Mouse (Mus musculus) spleen, adult 2 months (tissue): ENCODE measurements at regions not wholly inside any gene's neighbourhood (a gene's known extent, or its start where the extent isn't known, plus 50 kb on each side); places are given as distances from the start of the nearest gene placed in this dataset.

Experiments used
- CTCF ChIP-seq: fragments of 200-500 bp; IDR thresholded peaks from 2 replicates; pipeline ENCODE4 v1.5.1; 2011; ENCODE audit warnings: mild to moderate bottlenecking, inconsistent platforms; ENCODE audit not compliant: insufficient read depth, insufficient read length, insufficient replicate concordance; ENCODE audit errors: extremely low read depth
- POLR2A ChIP-seq: fragments of 200-500 bp; IDR thresholded peaks from 2 replicates; pipeline ENCODE4 v1.6.1; 2011; ENCODE audit warnings: low read depth, low read length, inconsistent platforms

DNA sequence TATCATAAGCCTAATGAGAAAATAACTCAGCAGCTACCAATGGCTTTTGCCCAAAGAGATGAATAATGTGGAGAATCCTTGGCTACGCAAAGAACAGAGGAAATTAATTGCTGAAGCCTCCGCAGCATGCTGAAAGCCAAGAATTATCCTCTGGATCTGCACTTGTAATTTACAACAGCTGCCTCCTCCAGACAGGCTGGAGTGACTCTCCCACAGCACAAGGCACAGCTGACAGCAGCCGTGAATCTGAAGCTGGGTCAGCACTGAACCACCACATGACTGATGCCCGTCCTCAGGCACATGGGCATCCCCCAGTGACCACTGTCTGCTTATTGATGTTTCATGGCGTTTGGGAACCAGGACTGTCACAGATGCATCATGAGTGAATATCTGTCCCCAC is 299.8 kb downstream of the Psat1 start:
- no peak for TF ChIP-seq POLR2A
- no peak for TF ChIP-seq CTCF
